Mouse (Mus musculus): ENCODE measurements around the gene Lrrc74a. TPM values are rescaled to one million over a fixed set of nuclear protein-coding genes. Genes with fewer than 3 reads are reported as not detected.

Gene Lrrc74a
- polyA plus RNA-seq (2015; fragmentation: Nextera tagmentation; extraction: Ambion mirVana) = not detected in 2 replicates

- 68% methylated on average over 8 of the region's 8 CpGs for WGBS (ENCODE audit: insufficient replicate concordance)
- Histone ChIP-seq H3K4me2 (no peak within 1 kb of the TSS), H3K27me3 (no peaks in the 10 kb centered on the region), H3K36me3 (no peaks in the 10 kb centered on the region), H3K9ac (no peak within 1 kb of the TSS), H3K27ac (no peak within 1 kb of the TSS), H3K4me3 (replicated peaks) (no peak within 1 kb of the TSS), H3K9me3 (replicated peaks) (no peaks in the 10 kb centered on the region), H3K4me1 (replicated peaks) (no peaks in the 10 kb centered on the region)
- no peak for ATAC-seq (ENCODE audit: low read depth)
- no peak for DNase-seq
Measured at GRCm38 (mm10) chr12:86734319-86734810, at the start of gene Lrrc74a. Gene Lrrc74a, plus strand, starts transcription at chr12:86734369.

- DNase-seq (no peak), ATAC-seq (ENCODE audit: low read depth) (no peak)
- Histone ChIP-seq H3K4me2 (no peak overlapping the region), H3K4me1 (replicated peaks) (peaks cover 53% of the 10 kb centered on the region), H3K4me3 (replicated peaks) (no peak overlapping the region), H3K27me3 (peaks cover 7% of the 10 kb centered on the region), H3K9me3 (replicated peaks) (no peaks in the 10 kb centered on the region), H3K9ac (no peak overlapping the region), H3K36me3 (no peaks in the 10 kb centered on the region), H3K27ac (no peak overlapping the region)
- WGBS (ENCODE audit: insufficient replicate concordance) = 79% methylated on average over 9 of the region's 9 CpGs
Measured at GRCm38 (mm10) chr12:86685275-86685674, 48.9 kb upstream of the Lrrc74a start.

GRCm38 (mm10) chr12:86686551-86687330, 47.4 kb upstream of the Lrrc74a start:
- Histone ChIP-seq H3K9me3 (replicated peaks) (no peaks in the 10 kb centered on the region), H3K4me1 (replicated peaks) (peaks cover 49% of the 10 kb centered on the region), H3K9ac (no peak overlapping the region), H3K4me2 (peak overlapping the region; percentile 14; the same call in 1 of the 2 replicates), H3K36me3 (no peaks in the 10 kb centered on the region), H3K27ac (peak overlapping the region; percentile 51; the same call in 1 of the 2 replicates), H3K4me3 (replicated peaks) (no peak overlapping the region), H3K27me3 (no peaks in the 10 kb centered on the region)
- DNase-seq (no peak), ATAC-seq (ENCODE audit: low read depth) (peak; percentile 50; the same call in 1 of the 2 replicates)
- WGBS (ENCODE audit: insufficient replicate concordance) = 19% methylated on average over 12 of the region's 13 CpGs

- Histone ChIP-seq H3K27ac (peak overlapping the region; percentile 45; the same call in 1 of the 2 replicates), H3K9ac (no peak overlapping the region), H3K4me1 (replicated peaks) (peaks cover 55% of the 10 kb centered on the region), H3K4me3 (replicated peaks) (no peak overlapping the region), H3K9me3 (replicated peaks) (no peaks in the 10 kb centered on the region), H3K4me2 (no peak overlapping the region), H3K27me3 (no peaks in the 10 kb centered on the region), H3K36me3 (no peaks in the 10 kb centered on the region)
- DNase-seq = no peak
- 28% methylated on average over 4 of the region's 4 CpGs for WGBS (ENCODE audit: insufficient replicate concordance)
- ATAC-seq (ENCODE audit: low read depth) = no peak
Measured at GRCm38 (mm10) chr12:86687445-86687955, 46.7 kb upstream of the Lrrc74a start.

- H3K27ac ChIP-seq = peak overlapping the region; percentile 45; the same call in 1 of the 2 replicates
- no peak overlapping the region for H3K9ac ChIP-seq
- ATAC-seq (ENCODE audit: low read depth) (peak; percentile 35; the same call in 1 of the 2 replicates), DNase-seq (no peak)
- H3K36me3 ChIP-seq = no peaks in the 10 kb centered on the region
- H3K4me1 ChIP-seq (replicated peaks) = peaks cover 49% of the 10 kb centered on the region
- no peak overlapping the region for H3K4me2 ChIP-seq
- no peaks in the 10 kb centered on the region for H3K9me3 ChIP-seq (replicated peaks)
- 60% methylated on average over 4 of the region's 4 CpGs for WGBS (ENCODE audit: insufficient replicate concordance)
- H3K4me3 ChIP-seq (replicated peaks) = no peak overlapping the region
- H3K27me3 ChIP-seq = no peaks in the 10 kb centered on the region
Measured at GRCm38 (mm10) chr12:86687971-86688573, 46.1 kb upstream of the Lrrc74a start.

- Histone ChIP-seq H3K36me3 (no peaks in the 10 kb centered on the region), H3K9me3 (replicated peaks) (no peaks in the 10 kb centered on the region), H3K4me2 (no peak overlapping the region), H3K9ac (no peak overlapping the region), H3K4me1 (replicated peaks) (peaks cover 43% of the 10 kb centered on the region), H3K27me3 (no peaks in the 10 kb centered on the region), H3K4me3 (replicated peaks) (no peak overlapping the region), H3K27ac (no peak overlapping the region)
- ATAC-seq (ENCODE audit: low read depth) (no peak), DNase-seq (no peak)
- 87% methylated on average over 27 of the region's 27 CpGs for WGBS (ENCODE audit: insufficient replicate concordance)
Measured at GRCm38 (mm10) chr12:86688917-86689316, 45.3 kb upstream of the Lrrc74a start.

- H3K27ac ChIP-seq = peak overlapping the region; percentile 39
- WGBS (ENCODE audit: insufficient replicate concordance) = 29% methylated on average over 12 of the region's 12 CpGs
- no peak overlapping the region for H3K9ac ChIP-seq
- ATAC-seq (ENCODE audit: low read depth) (no peak), DNase-seq (no peak)
- no peaks in the 10 kb centered on the region for H3K9me3 ChIP-seq (replicated peaks)
- H3K36me3 ChIP-seq = no peaks in the 10 kb centered on the region
- H3K27me3 ChIP-seq = no peaks in the 10 kb centered on the region
- H3K4me2 ChIP-seq = no peak overlapping the region
- peaks cover 35% of the 10 kb centered on the region for H3K4me1 ChIP-seq (replicated peaks)
- H3K4me3 ChIP-seq (replicated peaks) = no peak overlapping the region
Measured at GRCm38 (mm10) chr12:86690700-86691485, 43.3 kb upstream of the Lrrc74a start.

- no peaks in the 10 kb centered on the region for H3K36me3 ChIP-seq
- 42% methylated on average over 5 of the region's 5 CpGs for WGBS (ENCODE audit: insufficient replicate concordance)
- ATAC-seq (ENCODE audit: low read depth) (no peak), DNase-seq (no peak)
- no peaks in the 10 kb centered on the region for H3K27me3 ChIP-seq
- peaks cover 22% of the 10 kb centered on the region for H3K4me1 ChIP-seq (replicated peaks)
- H3K4me3 ChIP-seq (replicated peaks) = no peak overlapping the region
- no peak overlapping the region for H3K9ac ChIP-seq
- no peak overlapping the region for H3K27ac ChIP-seq
- H3K9me3 ChIP-seq (replicated peaks) = no peaks in the 10 kb centered on the region
- H3K4me2 ChIP-seq = no peak overlapping the region
Measured at GRCm38 (mm10) chr12:86692471-86693356, 41.5 kb upstream of the Lrrc74a start.

GRCm38 (mm10) chr12:86693389-86693788, 40.8 kb upstream of the Lrrc74a start:
- Histone ChIP-seq H3K4me2 (no peak overlapping the region), H3K9me3 (replicated peaks) (no peaks in the 10 kb centered on the region), H3K27me3 (no peaks in the 10 kb centered on the region), H3K27ac (no peak overlapping the region), H3K4me3 (replicated peaks) (no peak overlapping the region), H3K9ac (no peak overlapping the region), H3K4me1 (replicated peaks) (peaks cover 16% of the 10 kb centered on the region), H3K36me3 (no peaks in the 10 kb centered on the region)
- no peak for ATAC-seq (ENCODE audit: low read depth)
- no peak for DNase-seq

- H3K4me3 ChIP-seq (replicated peaks) = no peak overlapping the region
- no peaks in the 10 kb centered on the region for H3K36me3 ChIP-seq
- H3K9me3 ChIP-seq (replicated peaks) = no peaks in the 10 kb centered on the region
- H3K27me3 ChIP-seq = no peaks in the 10 kb centered on the region
- DNase-seq = no peak
- ATAC-seq (ENCODE audit: low read depth) = no peak
- WGBS (ENCODE audit: insufficient replicate concordance) = 65% methylated on average over 1 of the region's 1 CpGs
- H3K4me1 ChIP-seq (replicated peaks) = peaks cover 14% of the 10 kb centered on the region
- H3K4me2 ChIP-seq = no peak overlapping the region
- H3K9ac ChIP-seq = no peak overlapping the region
- no peak overlapping the region for H3K27ac ChIP-seq
Measured at GRCm38 (mm10) chr12:86694441-86694840, 39.7 kb upstream of the Lrrc74a start.

Data from liver, embryonic 13.5 days (tissue).